Mouse (Mus musculus): ENCODE results near the gene Anks3.

- TF ChIP-seq EP300 (IDR thresholded peaks at IDR 0.05; ENCODE audit: low read depth) (no peak), CTCF (IDR thresholded peaks at IDR 0.05; ENCODE audit: low read depth) (no peak)
These were observed 61.6 kb downstream of the Anks3 start for GRCm38 (mm10) chr16:4902390-4902789.
